27 mouse cellular contexts compared by ENCODE assay signal in the genomic region with DNA sequence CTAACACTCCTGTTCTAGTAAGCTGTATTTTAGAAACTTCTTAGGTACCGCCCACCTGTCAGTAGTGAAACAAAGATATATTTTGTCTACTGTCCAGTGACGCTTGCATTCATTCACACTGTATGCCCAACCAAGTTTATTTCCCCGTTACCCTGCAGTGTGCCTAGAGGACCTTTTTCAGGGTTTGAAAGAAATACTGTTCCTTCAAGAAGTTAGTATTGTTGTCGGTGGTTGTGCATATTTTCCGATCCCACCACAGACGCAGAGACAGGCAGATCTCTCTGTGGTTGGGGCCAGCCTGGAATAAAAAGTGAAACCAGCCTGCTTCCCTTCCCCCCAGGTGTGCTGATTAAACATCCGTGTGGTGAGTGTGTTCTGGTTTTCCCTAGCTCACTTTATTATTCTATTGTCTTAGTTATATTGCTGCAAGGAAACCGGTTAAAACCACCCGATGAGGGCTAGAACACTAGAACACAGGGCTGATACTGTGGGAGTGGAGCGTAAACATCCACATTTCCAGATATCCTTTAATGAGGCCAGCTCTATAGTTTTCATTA. TPM values are rescaled to one million over a fixed set of nuclear protein-coding genes. Genes with fewer than 3 reads are reported as not detected.
A peak's percentile ranks its signal among the peaks of the same experiment; 100 is the strongest.
DNase-seq lines count a peak whose midpoint lies in the region; ATAC-seq and TF ChIP-seq lines count a peak whose summit lies in the region.
"Had no signal": no experiment of that assay in that cellular context is flagged by ENCODE, and none has a peak within 500 bp of the region (broad histone marks: within the 10 kb centered on the region; RNA-seq: fewer than 3 reads in every experiment).

No protein-coding gene starts in this region.

- TF ChIP-seq CTCF in small intestine, adult 2 months (IDR thresholded peaks at IDR 0.05; ENCODE audit: extremely low read depth, insufficient read length, insufficient replicate concordance, low read depth, low read length), result no peak

- no peak overlapping the region for H3K9ac ChIP-seq in heart, embryonic 11.5 days (ENCODE audit: low read depth, low read length)
- no peak overlapping the region for H3K9ac ChIP-seq in kidney, embryonic 15.5 days
- H3K9ac ChIP-seq in midbrain, embryonic 11.5 days (ENCODE audit: low read length), result no peak overlapping the region
- no peak overlapping the region for H3K9ac ChIP-seq in midbrain, embryonic 15.5 days
- H3K9ac ChIP-seq: embryonic facial prominence, embryonic 13.5 days; forebrain, postnatal 0 days; hindbrain, embryonic 12.5 days; hindbrain, embryonic 15.5 days had no signal

- H3K9me3 ChIP-seq in heart, embryonic 10.5 days, result no peaks in the 10 kb centered on the region
- no peaks in the 10 kb centered on the region for H3K9me3 ChIP-seq in heart, embryonic 11.5 days (replicated peaks; ENCODE audit: control insufficient read depth, low read length)
- H3K9me3 ChIP-seq in kidney, embryonic 15.5 days (replicated peaks), result no peaks in the 10 kb centered on the region
- no peaks in the 10 kb centered on the region for H3K9me3 ChIP-seq in midbrain, embryonic 11.5 days (ENCODE audit: control insufficient read depth, low read length)
- no peaks in the 10 kb centered on the region for H3K9me3 ChIP-seq in midbrain, embryonic 15.5 days
- H3K9me3 ChIP-seq: embryonic facial prominence, embryonic 10.5 days; embryonic facial prominence, embryonic 13.5 days; forebrain, embryonic 10.5 days; hindbrain, embryonic 12.5 days; hindbrain, embryonic 15.5 days had no signal

- peak; percentile 57 for DNase-seq in heart, embryonic 10.5 days (ENCODE audit: low spot score)
- no peak for DNase-seq in kidney, adult 9 months
- peak; percentile 57 for DNase-seq in midbrain, embryonic 11.5 days (ENCODE audit: low spot score, missing footprints)
- DNase-seq in heart, adult 8-10 months (ENCODE audit: low spot score), result no peak
- DNase-seq: adrenal gland, adult 2 months; adrenal gland, postnatal 14 days; B cell, adult 2 months; cerebellum, adult 11 months; cerebellum, adult 2 months; cerebellum, postnatal 10 days; cerebellum, postnatal 36 days; embryo, embryonic 11 days; forebrain, postnatal 0 days; gastrocnemius, adult 2 months; gastrocnemius, postnatal 14 days; heart, adult 11 months had no signal

- no peak overlapping the region for H3K4me2 ChIP-seq in heart, embryonic 11.5 days
- peak overlapping the region; percentile 5; the same call in 1 of the 2 replicates for H3K4me2 ChIP-seq in kidney, embryonic 15.5 days
- no peak overlapping the region for H3K4me2 ChIP-seq in midbrain, embryonic 11.5 days
- no peak overlapping the region for H3K4me2 ChIP-seq in midbrain, embryonic 15.5 days
- H3K4me2 ChIP-seq: embryonic facial prominence, embryonic 13.5 days; hindbrain, embryonic 12.5 days; hindbrain, embryonic 15.5 days had no signal

- no peak for TF ChIP-seq POLR2A in small intestine, adult 2 months (IDR thresholded peaks at IDR 0.05; ENCODE audit: low read depth, low read length)

- H3K27ac ChIP-seq in heart, embryonic 10.5 days, result no peak overlapping the region
- H3K27ac ChIP-seq in heart, embryonic 11.5 days (ENCODE audit: low read depth, low read length), result no peak overlapping the region
- peak overlapping the region; percentile 61 for H3K27ac ChIP-seq in kidney, embryonic 15.5 days
- H3K27ac ChIP-seq in midbrain, embryonic 11.5 days (ENCODE audit: low read depth, low read length), result no peak overlapping the region
- no peak overlapping the region for H3K27ac ChIP-seq in midbrain, embryonic 15.5 days
- peak overlapping the region; percentile 41; the same call in 1 of the 2 replicates for H3K27ac ChIP-seq in small intestine, adult 2 months (ENCODE audit: insufficient read depth, low read depth, low read length)
- H3K27ac ChIP-seq: embryonic facial prominence, embryonic 10.5 days; embryonic facial prominence, embryonic 13.5 days; forebrain, embryonic 10.5 days; gastrocnemius, adult 2 months; hindbrain, embryonic 12.5 days; hindbrain, embryonic 15.5 days had no signal

- H3K4me1 ChIP-seq in heart, embryonic 10.5 days, result no peaks in the 10 kb centered on the region
- H3K4me1 ChIP-seq in heart, embryonic 11.5 days (ENCODE audit: control insufficient read depth, insufficient read depth, low read length), result peaks cover 2% of the 10 kb centered on the region; the same call in 1 of the 2 replicates
- H3K4me1 ChIP-seq in kidney, embryonic 15.5 days, result peaks cover 37% of the 10 kb centered on the region
- H3K4me1 ChIP-seq in midbrain, embryonic 11.5 days (ENCODE audit: control insufficient read depth, insufficient read depth, low read length), result peaks cover 8% of the 10 kb centered on the region
- peaks cover 20% of the 10 kb centered on the region for H3K4me1 ChIP-seq in midbrain, embryonic 15.5 days
- H3K4me1 ChIP-seq in small intestine, adult 2 months (ENCODE audit: control insufficient read depth, insufficient read depth, insufficient read length, low read length), result peaks cover 6% of the 10 kb centered on the region; the same call in 1 of the 2 replicates

- H3K4me3 ChIP-seq in heart, embryonic 10.5 days, result no peak overlapping the region
- no peak overlapping the region for H3K4me3 ChIP-seq in heart, embryonic 11.5 days (ENCODE audit: low read depth, low read length)
- H3K4me3 ChIP-seq in kidney, embryonic 15.5 days (replicated peaks), result no peak overlapping the region
- H3K4me3 ChIP-seq in midbrain, embryonic 11.5 days (ENCODE audit: low read depth, low read length), result no peak overlapping the region
- no peak overlapping the region for H3K4me3 ChIP-seq in midbrain, embryonic 15.5 days
- no peak overlapping the region for H3K4me3 ChIP-seq in small intestine, adult 2 months (ENCODE audit: low read depth, low read length)
- H3K4me3 ChIP-seq: embryonic facial prominence, embryonic 10.5 days; embryonic facial prominence, embryonic 13.5 days; gastrocnemius, adult 2 months; hindbrain, embryonic 12.5 days; hindbrain, embryonic 15.5 days had no signal

- WGBS in heart, embryonic 10.5 days, result 89% methylated on average over 10 of the region's 10 CpGs
- 87% methylated on average over 10 of the region's 10 CpGs for WGBS in heart, embryonic 11.5 days (ENCODE audit: insufficient replicate concordance)
- 80% methylated on average over 10 of the region's 10 CpGs for WGBS in kidney, embryonic 15.5 days
- 93% methylated on average over 10 of the region's 10 CpGs for WGBS in midbrain, embryonic 11.5 days
- 89% methylated on average over 10 of the region's 10 CpGs for WGBS in midbrain, embryonic 15.5 days
- WGBS in small intestine, adult 2 months, result 49% methylated on average over 10 of the region's 10 CpGs

- H3K27me3 ChIP-seq in heart, embryonic 10.5 days (ENCODE audit: insufficient read depth, poor library complexity, severe bottlenecking), result peaks cover 4% of the 10 kb centered on the region
- peaks cover 4% of the 10 kb centered on the region for H3K27me3 ChIP-seq in heart, embryonic 11.5 days (ENCODE audit: control insufficient read depth, insufficient read depth, low read length)
- peaks cover 5% of the 10 kb centered on the region for H3K27me3 ChIP-seq in kidney, embryonic 15.5 days
- H3K27me3 ChIP-seq in midbrain, embryonic 11.5 days (ENCODE audit: control insufficient read depth, insufficient read depth, low read length), result peaks cover 10% of the 10 kb centered on the region
- peaks cover 15% of the 10 kb centered on the region for H3K27me3 ChIP-seq in midbrain, embryonic 15.5 days (replicated peaks)
- H3K27me3 ChIP-seq in small intestine, adult 2 months (ENCODE audit: control insufficient read depth, insufficient read depth, low read length), result no peaks in the 10 kb centered on the region
- H3K27me3 ChIP-seq: CH12.LX had no signal

- H3K36me3 ChIP-seq in heart, embryonic 10.5 days, result peaks cover 30% of the 10 kb centered on the region
- H3K36me3 ChIP-seq in heart, embryonic 11.5 days (ENCODE audit: control insufficient read depth, insufficient read depth, low read length), result no peaks in the 10 kb centered on the region
- peaks cover 15% of the 10 kb centered on the region for H3K36me3 ChIP-seq in kidney, embryonic 15.5 days
- no peaks in the 10 kb centered on the region for H3K36me3 ChIP-seq in midbrain, embryonic 11.5 days (ENCODE audit: control insufficient read depth, insufficient read depth, low read length)
- H3K36me3 ChIP-seq in midbrain, embryonic 15.5 days (replicated peaks), result no peaks in the 10 kb centered on the region
- peaks cover 4% of the 10 kb centered on the region for H3K36me3 ChIP-seq in small intestine, adult 2 months (ENCODE audit: control insufficient read depth, insufficient read depth, low read length)
- H3K36me3 ChIP-seq: embryonic facial prominence, embryonic 13.5 days; hindbrain, embryonic 12.5 days; hindbrain, embryonic 15.5 days had no signal

- no peak for ATAC-seq in heart, embryonic 11.5 days (replicated peaks; ENCODE audit: insufficient number of reproducible peaks, low FRiP score, low TSS enrichment)
- no peak for ATAC-seq in kidney, embryonic 15.5 days (replicated peaks; ENCODE audit: low FRiP score)
- ATAC-seq in midbrain, embryonic 11.5 days (ENCODE audit: low FRiP score), result no peak
- no peak for ATAC-seq in midbrain, embryonic 15.5 days (replicated peaks)
- ATAC-seq: forebrain, embryonic 14.5 days; forebrain, postnatal 0 days had no signal

RNA-seq across cellular contexts. Expression of a gene that starts 3.9 kb away (rescaled TPM):
- 17.7 and 28.3 TPM in 2 replicates for polyA plus RNA-seq in heart, embryonic 10.5 days (2016; fragmentation: Nextera tagmentation; extraction: Ambion mirVana)
- polyA plus RNA-seq in heart, embryonic 11.5 days (2014; fragmentation: Nextera tagmentation; extraction: Ambion mirVana), result 16.8 and 18.7 TPM in 2 replicates
- 16.5 and 17.5 TPM in 2 replicates for polyA plus RNA-seq in kidney, embryonic 15.5 days (2015; fragmentation: Nextera tagmentation; extraction: Ambion mirVana)
- polyA plus RNA-seq in midbrain, embryonic 11.5 days (2014; fragmentation: Nextera tagmentation; extraction: Ambion mirVana), result 14.4 and 14.5 TPM in 2 replicates
- polyA plus RNA-seq in midbrain, embryonic 15.5 days (2015; fragmentation: Nextera tagmentation; extraction: Ambion mirVana), result 2.5 and 3.2 TPM in 2 replicates
- polyA plus RNA-seq in small intestine, adult 2 months (2012; rRNA removed), result 11.9 and 31.8 TPM in 2 replicates
- total RNA-seq in heart, adult 8-10 months (2022), result 1 to 10 TPM; 3.2 to 4.6 (median 4.1) TPM
- total RNA-seq: CH12.LX had no signal

Comparison
In these comparisons a context has a peak if more than half of its experiments do, and no peak if none do; other contexts are left out.
1. DNase-seq: peak in heart, embryonic 10.5 days (single experiment) and midbrain, embryonic 11.5 days (single experiment); none in kidney, adult 9 months (single experiment) and heart, adult 8-10 months (single experiment).
2. H3K27ac ChIP-seq: peak in kidney, embryonic 15.5 days (single experiment) and small intestine, adult 2 months (single experiment); none in heart, embryonic 10.5 days (single experiment), heart, embryonic 11.5 days (single experiment), midbrain, embryonic 11.5 days (single experiment) and midbrain, embryonic 15.5 days (single experiment).